Mouse (Mus musculus) megakaryocyte progenitor cell, adult 5-6 weeks (primary cell): ENCODE measurements around the gene Plekhd1. TPM values are rescaled to one million over a fixed set of nuclear protein-coding genes. Genes with fewer than 3 reads are reported as not detected.

ENCODE experiments used
- ATAC-seq: replicated peaks from 2 replicates; pipeline ENCODE4 v1.8.0; 2016; ENCODE audit warnings: mild to moderate bottlenecking, moderate TSS enrichment, inconsistent platforms; ENCODE audit not compliant: poor library complexity
- total RNA-seq, 2 experiments: library from RNA; stranded (forward) in 1 of 2; stranded (reverse) in 1 of 2; fragments of 157-497, 149-512 nt in 1 of 2; fragments of 200-1000 nt in 1 of 2; gene quantifications; 2 replicates each; pipeline versions ENCODE4 v1.2.3 to v1.2.4; 2015 to 2017

Gene Plekhd1
- total RNA-seq, 2 experiments from 2014 or later = not detected

DNA sequence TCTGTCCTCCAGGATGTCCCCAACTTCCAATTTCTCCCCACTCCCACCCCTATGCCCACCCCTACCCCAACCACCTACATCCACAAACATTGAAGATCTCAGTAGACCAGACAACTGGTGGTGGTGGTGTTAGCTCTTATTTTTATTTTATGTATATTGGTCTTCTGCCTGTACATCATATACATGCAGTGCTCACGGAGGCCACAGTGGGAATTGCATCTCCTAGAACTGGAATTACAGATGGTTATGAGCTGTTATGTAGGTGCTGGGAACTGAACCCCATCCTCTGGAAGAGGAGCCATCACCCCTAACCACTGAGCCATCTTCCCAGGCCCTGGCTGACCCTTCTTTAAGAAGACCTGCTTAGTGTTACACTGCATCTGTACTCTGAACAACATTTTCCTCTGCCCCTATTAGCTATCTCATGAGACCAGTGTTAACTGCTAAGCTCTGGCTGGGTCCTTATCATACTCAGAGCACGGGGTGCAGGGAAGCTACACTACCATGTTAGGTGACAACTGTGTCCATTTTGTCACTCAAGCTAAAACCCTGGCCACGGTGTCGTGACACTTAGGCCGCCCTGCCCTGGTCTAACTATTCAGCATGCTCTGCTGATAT is 6.2 kb downstream of the Plekhd1 start:
- peak; percentile 94 for ATAC-seq

GRCm38 (mm10) chr12:80699144-80699531 is 6.7 kb downstream of the Plekhd1 start:
- peak; percentile 61 for ATAC-seq

GRCm38 (mm10) chr12:80701332-80701731 is 8.9 kb downstream of the Plekhd1 start:
- ATAC-seq = no peak

DNA sequence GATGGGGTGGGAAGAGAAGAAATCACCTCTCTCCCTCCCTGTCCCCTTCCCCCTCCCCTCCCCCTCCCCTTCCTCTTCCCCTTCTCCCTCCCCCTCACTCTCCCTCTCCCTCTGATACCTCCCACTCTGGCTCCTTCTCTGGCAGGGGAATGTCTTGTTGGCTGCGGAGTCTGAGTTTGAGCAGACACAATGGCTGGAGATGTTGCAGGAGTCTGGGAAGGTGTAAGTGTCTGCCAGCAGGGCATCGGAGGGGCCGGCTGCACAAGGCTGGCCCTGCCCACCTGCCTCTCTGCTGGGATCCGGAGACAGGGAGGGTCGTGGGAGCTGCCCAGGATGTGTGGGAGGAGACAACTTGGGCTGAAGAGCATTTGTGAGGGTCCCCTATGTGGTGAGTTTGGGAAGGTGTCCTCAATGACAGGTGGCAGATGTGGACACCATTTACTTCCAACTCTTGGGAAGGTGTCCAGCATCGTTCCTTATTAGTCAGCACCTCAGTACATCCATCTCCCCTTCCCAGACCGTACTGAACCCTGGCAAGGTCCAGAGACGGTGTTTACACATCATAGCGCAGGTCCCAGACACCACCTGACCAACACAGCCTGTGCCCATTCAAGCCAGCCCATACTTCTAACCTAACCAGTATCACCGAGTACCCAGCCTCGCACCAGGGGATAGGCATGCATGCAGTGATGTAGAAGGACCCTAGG is 14.0 kb downstream of the Plekhd1 start:
- no peak for ATAC-seq

- no peak for ATAC-seq
Measured at GRCm38 (mm10) chr12:80706915-80707604, 14.7 kb downstream of the Plekhd1 start.

GRCm38 (mm10) chr12:80715915-80716314 is 23.5 kb downstream of the Plekhd1 start:
- ATAC-seq = no peak

DNA sequence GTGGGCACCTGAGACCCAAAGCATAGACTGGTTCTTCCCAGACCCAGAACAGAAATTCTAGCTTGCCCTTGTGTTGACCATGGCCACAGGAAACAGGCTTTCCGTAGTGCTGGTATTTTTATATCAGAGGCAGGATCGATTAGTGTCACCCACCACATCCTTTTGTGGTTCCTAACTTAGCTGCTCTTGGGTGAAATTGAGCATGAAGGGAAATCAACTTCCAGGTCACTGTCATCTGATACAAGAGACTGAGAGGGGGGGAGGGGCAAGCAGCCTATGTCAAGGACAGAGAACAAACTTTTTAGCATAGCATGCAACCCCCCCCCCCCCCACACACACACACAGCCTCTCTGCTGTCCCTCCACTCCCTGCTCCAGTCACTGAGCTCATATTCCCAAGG is 26.8 kb downstream of the Plekhd1 start:
- ATAC-seq = no peak

- ATAC-seq = no peak
Measured at GRCm38 (mm10) chr12:80720507-80720906, 28.1 kb downstream of the Plekhd1 start.

DNA sequence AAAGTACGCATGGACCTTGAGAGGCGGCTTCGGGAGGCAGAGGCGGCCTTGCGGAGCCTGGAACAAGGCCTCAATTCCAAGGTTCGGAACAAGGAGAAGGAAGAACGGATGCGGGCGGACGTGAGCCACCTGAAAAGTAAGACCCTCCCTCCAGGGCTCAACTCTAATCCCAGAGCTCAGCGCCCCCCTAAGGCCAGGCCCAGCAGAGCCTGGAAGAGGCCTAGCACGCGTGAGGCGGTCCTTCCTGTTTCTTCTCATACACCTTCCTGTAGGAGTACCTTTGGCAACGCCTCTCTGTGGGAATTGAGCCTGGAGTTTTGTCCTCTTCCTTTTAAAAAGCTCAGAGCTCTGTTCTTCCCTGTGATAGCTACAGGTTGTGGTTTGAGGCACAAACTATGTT is 29.1 kb downstream of the Plekhd1 start:
- no peak for ATAC-seq

DNA sequence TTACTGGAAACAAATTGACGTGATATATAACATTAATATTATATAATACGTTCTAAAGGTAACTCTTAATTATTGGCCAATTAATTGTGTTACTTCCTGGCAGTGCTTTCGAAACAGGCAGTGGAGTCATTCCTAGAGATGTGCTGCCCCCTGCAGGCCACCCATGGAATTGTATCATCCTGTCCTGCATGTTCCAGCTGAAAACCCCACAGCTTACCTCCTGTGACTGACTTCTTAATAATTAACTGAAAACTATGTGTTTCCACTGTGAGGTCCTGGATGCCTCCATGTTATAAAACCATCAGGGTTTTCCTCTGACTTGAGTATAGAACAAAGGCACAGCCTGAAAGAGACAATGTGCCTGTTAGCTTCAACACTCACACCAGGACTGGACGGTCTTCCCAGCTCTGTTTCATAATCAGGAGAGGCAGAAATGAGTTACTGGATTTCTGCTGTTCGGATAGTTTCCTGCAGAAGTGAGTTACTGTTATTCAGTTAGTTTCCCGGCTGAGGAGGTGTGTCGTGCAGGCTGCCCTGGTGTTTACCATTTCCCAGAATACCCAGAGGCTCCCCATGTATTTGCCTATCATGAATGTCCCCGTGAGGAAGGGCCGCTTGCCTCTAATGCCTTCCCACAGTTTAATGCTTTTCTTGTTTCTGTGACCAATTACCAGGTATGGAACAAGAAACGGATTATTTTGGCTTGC is 32.6 kb downstream of the Plekhd1 start:
- peak; percentile 94 for ATAC-seq

DNA sequence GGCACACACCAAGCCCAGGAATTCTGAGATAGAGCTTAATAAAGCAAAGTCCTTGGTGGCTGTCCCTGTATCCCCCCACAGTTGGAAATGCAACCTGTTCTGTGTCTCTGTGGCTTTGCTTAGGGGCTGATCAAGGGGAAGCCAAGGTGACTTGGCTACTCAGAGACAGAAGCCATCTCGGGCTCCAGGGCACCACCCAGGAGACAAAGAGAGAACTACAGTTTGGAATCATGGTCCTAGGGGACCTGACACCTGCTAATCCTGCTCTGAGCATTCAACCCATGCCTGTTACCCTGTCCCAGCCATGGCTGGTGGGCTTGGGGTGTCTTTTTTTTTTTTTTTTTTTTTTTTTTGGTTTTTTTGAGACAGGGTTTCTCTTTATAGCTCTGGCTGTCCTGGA is 35.8 kb downstream of the Plekhd1 start:
- no peak; the same call in 1 of the 2 replicates for ATAC-seq

GRCm38 (mm10) chr12:80728814-80729213 is 36.4 kb downstream of the Plekhd1 start:
- ATAC-seq = 0 out of 2 replicates have a peak, but pooled peaks have one; percentile 28

GRCm38 (mm10) chr12:80729758-80730530 is 37.6 kb downstream of the Plekhd1 start:
- ATAC-seq = 0 out of 2 replicates have a peak, but pooled peaks have one; percentile 13

GRCm38 (mm10) chr12:80730567-80730966 is 38.2 kb downstream of the Plekhd1 start:
- peak; percentile 87 for ATAC-seq

DNA sequence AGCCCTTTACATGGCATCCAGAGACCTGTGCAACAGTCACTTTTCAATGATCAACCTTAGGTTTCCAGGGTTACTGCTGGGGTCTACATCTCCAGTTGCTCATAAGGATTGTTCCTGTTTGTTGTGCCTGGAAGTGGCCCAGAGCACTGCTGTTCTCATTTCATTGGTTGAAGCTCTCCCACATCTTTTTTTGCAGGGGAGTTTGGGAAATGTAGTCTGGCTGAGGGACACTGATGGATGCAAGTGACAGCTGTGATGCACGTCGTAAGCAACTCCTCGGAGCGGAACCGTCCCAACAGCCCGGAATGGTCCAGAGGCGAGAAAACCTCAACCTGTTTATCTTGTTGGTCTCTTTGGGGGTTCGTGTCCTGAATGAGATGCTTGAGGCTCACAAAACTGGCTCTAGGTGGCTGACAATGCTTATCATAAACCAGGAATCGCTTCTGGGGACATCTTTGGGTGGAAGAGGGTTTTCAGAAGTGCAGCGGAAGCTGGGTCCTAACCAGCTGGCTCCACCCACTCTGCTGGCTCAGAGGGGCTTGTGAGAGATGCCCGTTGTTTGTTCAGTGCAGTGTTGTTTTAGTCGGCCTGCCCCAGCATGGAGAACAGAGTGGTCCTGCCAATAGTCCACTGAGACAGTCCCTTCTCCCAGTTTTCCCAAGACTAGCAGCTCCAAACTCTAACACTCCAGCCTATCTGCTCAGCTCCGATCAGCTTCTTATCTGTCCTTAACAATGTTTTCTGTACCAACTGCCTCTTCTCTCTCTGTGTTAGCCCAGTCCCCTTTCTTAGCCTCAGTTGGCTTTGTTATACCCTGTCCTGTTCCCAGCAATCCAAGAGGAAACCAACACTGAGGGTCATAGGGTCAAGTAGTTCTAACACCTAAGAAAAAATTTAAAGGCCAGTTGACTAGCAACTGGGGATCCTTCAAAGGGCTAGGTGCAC is 42.4 kb downstream of the Plekhd1 start:
- no peak for ATAC-seq

DNA sequence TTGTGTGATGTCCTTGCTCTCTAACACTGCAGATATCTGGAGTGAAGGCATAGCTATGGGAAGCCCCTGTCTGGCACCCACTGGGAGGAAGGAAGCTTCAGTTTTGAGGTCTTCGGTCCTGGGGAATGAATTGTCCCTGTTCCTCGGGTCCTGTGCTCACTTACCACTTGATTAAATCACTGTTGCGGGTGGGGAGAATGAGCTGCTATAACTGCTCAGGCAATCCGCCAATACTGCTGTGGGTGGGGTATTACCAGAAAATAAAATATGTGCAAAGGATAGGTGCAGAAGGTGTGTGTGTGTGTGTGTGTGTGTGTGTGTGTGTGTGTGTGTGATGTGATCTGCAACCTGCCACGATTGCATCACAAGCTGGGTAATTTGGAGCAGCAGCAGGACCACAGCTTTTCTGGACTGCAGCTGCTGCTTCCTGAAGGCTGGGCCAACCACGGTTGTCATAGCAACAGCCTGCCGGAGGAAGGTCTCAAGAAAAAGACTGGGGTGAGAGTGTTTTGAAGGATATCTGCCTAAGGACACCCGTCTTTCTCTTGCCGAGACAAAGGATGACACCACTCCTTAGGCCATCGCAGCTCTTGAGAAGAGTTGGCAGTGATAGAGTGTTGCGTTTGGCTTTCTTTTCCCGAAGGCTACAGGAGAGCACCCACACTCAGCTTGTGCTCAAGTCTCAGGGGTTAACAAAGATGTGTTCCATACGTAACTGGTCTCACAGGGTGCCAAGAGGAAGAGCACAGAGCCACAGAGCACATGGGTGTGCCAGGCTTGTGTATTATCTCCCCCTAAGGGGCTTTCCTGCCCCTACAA is 44.3 kb downstream of the Plekhd1 start:
- peak; percentile 66 for ATAC-seq

DNA sequence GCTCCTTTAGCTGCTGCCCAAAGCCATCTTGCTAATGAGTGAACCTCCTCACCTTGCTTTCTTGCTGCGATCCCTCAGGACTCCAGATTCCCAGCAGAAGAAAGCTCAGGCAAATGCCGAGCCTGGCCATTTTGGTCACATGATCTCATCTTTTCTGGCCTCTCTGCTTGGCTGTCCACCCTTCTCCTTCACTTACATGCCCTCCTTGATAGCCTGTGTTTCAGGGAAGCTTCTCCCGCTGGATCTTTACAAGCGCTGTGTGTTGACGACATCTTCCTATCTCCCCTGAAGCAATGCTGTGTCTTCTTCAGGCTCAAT is 44.9 kb downstream of the Plekhd1 start:
- ATAC-seq = no peak

GRCm38 (mm10) chr12:80739482-80739881 is 47.1 kb downstream of the Plekhd1 start:
- ATAC-seq = peak; percentile 59

DNA sequence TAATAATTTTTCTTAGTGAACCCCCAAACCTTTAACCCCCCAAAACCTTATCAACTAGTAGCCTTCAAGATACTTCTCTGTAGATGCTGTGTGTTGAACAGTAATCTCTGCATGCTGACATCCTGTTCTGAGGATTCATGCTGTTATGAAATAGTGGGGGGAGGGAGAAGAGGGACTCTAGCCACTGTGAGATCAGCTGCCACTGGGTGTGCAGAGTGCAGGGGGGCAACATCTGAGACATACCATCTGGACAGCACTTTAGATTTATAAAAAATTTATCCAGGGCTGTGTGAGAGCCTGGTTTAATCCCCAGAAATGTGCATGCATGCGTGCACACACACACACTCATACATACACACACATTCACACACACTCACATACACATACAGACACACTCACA is 52.2 kb downstream of the Plekhd1 start:
- ATAC-seq = no peak
